Mouse (Mus musculus): ENCODE measurements around the gene Ash1l.

DNA sequence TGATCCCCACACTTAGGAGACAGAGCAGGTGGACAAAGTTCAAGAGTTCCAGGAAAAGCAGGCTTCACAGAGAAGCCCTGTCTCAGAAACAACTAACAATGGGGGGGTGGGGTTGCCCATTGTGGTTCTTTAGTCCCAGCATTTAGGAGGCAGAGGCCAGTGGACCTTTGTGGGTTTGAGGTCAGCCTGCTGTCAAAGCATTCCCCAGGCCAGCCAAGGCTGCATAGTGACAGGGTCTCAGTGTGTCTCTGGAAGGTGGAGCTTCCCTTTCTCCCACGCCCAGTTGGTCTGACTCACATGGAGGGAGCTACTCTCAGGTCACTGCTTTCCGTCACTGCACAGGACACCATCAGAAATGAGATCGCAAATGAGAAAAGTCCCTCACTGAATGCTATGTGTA, 111.3 kb downstream of the Ash1l start:
- TF ChIP-seq CTCF (IDR thresholded peaks at IDR 0.05; ENCODE audit: extremely low read depth, insufficient read depth, insufficient read length, insufficient replicate concordance) (no peak), POLR2A (IDR thresholded peaks at IDR 0.05; ENCODE audit: low read depth, low read length) (no peak)
